Mouse (Mus musculus) forebrain, embryonic 14.5 days (tissue): ENCODE results near the gene Tex35. TPM values are rescaled to one million over a fixed set of nuclear protein-coding genes. Genes with fewer than 3 reads are reported as not detected.
A peak's percentile ranks its signal among the peaks of the same experiment; 100 is the strongest.

ENCODE experiments used
- ATAC-seq: fragments of 200-750 bp; cut with Nextera tagmentation; 2 replicates; pipeline ENCODE4 v1.8.0; 2017; ENCODE audit warnings: mild to moderate bottlenecking, moderate library complexity
- DNase-seq: peaks from one replicate; pipeline ENCODE4 v3.0.0-alpha.2; 2015; ENCODE audit warnings: low spot score
- H3K27ac ChIP-seq: fragments of 300-500 bp; sonication (generic); 2 replicates; pipeline ENCODE4 v1.5.1; 2014; ENCODE audit warnings: low read depth, mild to moderate bottlenecking, control low read depth, low read length, moderate library complexity
- H3K27me3 ChIP-seq: fragments of 300-500 bp; sonication (generic); replicated peaks from 2 replicates; pipeline ENCODE4 v1.6.1; 2014; ENCODE audit warnings: low read length, control low read depth, mixed read lengths; ENCODE audit not compliant: control insufficient read depth, insufficient read depth
- H3K36me3 ChIP-seq: fragments of 300-500 bp; sonication (generic); 2 replicates; pipeline ENCODE4 v1.6.1; 2014; ENCODE audit warnings: low read length, control low read depth; ENCODE audit not compliant: control insufficient read depth, insufficient read depth
- H3K4me1 ChIP-seq: fragments of 300-500 bp; sonication (generic); 2 replicates; pipeline ENCODE4 v1.6.1; 2014; ENCODE audit warnings: antibody characterized with exemption, low read length, control low read depth; ENCODE audit not compliant: control insufficient read depth, insufficient read depth
- H3K4me2 ChIP-seq: fragments of 300-500 bp; sonication (generic); 2 replicates; pipeline ENCODE4 v1.6.1; 2014; ENCODE audit warnings: mild to moderate bottlenecking, control low read depth, low read length
- H3K4me3 ChIP-seq: fragments of 300-500 bp; sonication (generic); 2 replicates; pipeline ENCODE4 v1.5.1; 2014; ENCODE audit warnings: low read depth, low read length, control low read depth
- H3K9ac ChIP-seq: fragments of 300-500 bp; sonication (generic); 2 replicates; pipeline ENCODE4 v1.6.1; 2014; ENCODE audit warnings: mild to moderate bottlenecking, low read length, control low read depth, moderate library complexity
- H3K9me3 ChIP-seq: fragments of 300-500 bp; sonication (generic); replicated peaks from 2 replicates; pipeline ENCODE4 v1.6.1; 2016; ENCODE audit warnings: low read length, control low read depth, mixed read lengths; ENCODE audit not compliant: control insufficient read depth
- WGBS: fragments of 180-500 bp; shearing (Covaris S2); extraction: QIAGEN DNeasy Blood & Tissue Kit; methylation state at CpG from one replicate; pipeline ENCODE4 v1.1.7; 2014; 5-methylcytosine and 5-hydroxymethylcytosine counted together
- polyA plus RNA-seq: library from polyadenylated mRNA; unstranded; fragments of >200 nt; fragmentation: Nextera tagmentation; extraction: Ambion mirVana; gene quantifications from 2 replicates; pipeline ENCODE4 v1.2.1, GENCODE M21; 2014

Tex35 gene
- not detected in 2 replicates for polyA plus RNA-seq

- Histone ChIP-seq H3K27me3 (no peaks in the 10 kb centered on the region), H3K36me3 (no peaks in the 10 kb centered on the region), H3K9ac (no peak within 1 kb of the TSS), H3K4me2 (no peak within 1 kb of the TSS), H3K9me3 (no peaks in the 10 kb centered on the region), H3K4me1 (no peaks in the 10 kb centered on the region), H3K4me3 (no peak within 1 kb of the TSS), H3K27ac (no peak within 1 kb of the TSS)
- ATAC-seq (no peak), DNase-seq (no peak)
- 97% methylated on average over 4 of the region's 4 CpGs for WGBS
Observed at GRCm38 (mm10) chr1:157108580-157108979, at the start of gene Tex35. Gene Tex35, minus strand, starts transcription at chr1:157108680.

GRCm38 (mm10) chr1:157153781-157154180 is 45.3 kb upstream of the Tex35 start:
- Histone ChIP-seq H3K4me1 (0 out of 2 replicates have a peak, but pooled peaks cover 6% of the 10 kb centered on the region), H3K4me2 (no peak overlapping the region), H3K27me3 (no peaks in the 10 kb centered on the region), H3K9ac (no peak overlapping the region), H3K36me3 (peaks cover 18% of the 10 kb centered on the region), H3K4me3 (no peak overlapping the region), H3K9me3 (no peaks in the 10 kb centered on the region), H3K27ac (no peak overlapping the region)
- ATAC-seq (0 out of 2 replicates have a peak, but pooled peaks have one; percentile 42), DNase-seq (peak; percentile 59)

GRCm38 (mm10) chr1:157150107-157150506 is 41.6 kb upstream of the Tex35 start:
- WGBS, result 88% methylated on average over 1 of the region's 1 CpGs
- DNase-seq, result no peak
- no peak overlapping the region for H3K4me3 ChIP-seq

GRCm38 (mm10) chr1:157144621-157145020 is 36.1 kb upstream of the Tex35 start:
- Histone ChIP-seq H3K36me3 (peaks cover 41% of the 10 kb centered on the region), H3K27ac (no peak overlapping the region), H3K4me3 (no peak overlapping the region), H3K27me3 (no peaks in the 10 kb centered on the region), H3K4me1 (no peaks in the 10 kb centered on the region), H3K4me2 (no peak overlapping the region), H3K9me3 (no peaks in the 10 kb centered on the region), H3K9ac (no peak overlapping the region)
- DNase-seq (no peak), ATAC-seq (no peak)
- WGBS, result 95% methylated on average over 3 of the region's 3 CpGs

More at GRCm38 (mm10) chr1:157150107-157150506, 41.6 kb upstream of the Tex35 start:
- peaks cover 23% of the 10 kb centered on the region for H3K36me3 ChIP-seq
- no peaks in the 10 kb centered on the region for H3K9me3 ChIP-seq
- no peak for ATAC-seq
- no peak overlapping the region for H3K27ac ChIP-seq
- no peak overlapping the region for H3K9ac ChIP-seq
- H3K4me1 ChIP-seq, result 0 out of 2 replicates have a peak, but pooled peaks cover 6% of the 10 kb centered on the region
- no peak overlapping the region for H3K4me2 ChIP-seq
- no peaks in the 10 kb centered on the region for H3K27me3 ChIP-seq

- DNase-seq (no peak), ATAC-seq (no peak)
- no peak overlapping the region for H3K4me2 ChIP-seq
- H3K36me3 ChIP-seq, result peaks cover 40% of the 10 kb centered on the region
- no peak overlapping the region for H3K27ac ChIP-seq
- H3K9me3 ChIP-seq, result no peaks in the 10 kb centered on the region
- no peaks in the 10 kb centered on the region for H3K4me1 ChIP-seq
- H3K27me3 ChIP-seq, result no peaks in the 10 kb centered on the region
- no peak overlapping the region for H3K9ac ChIP-seq
- 77% methylated on average over 7 of the region's 7 CpGs for WGBS
- no peak overlapping the region for H3K4me3 ChIP-seq
Observed at GRCm38 (mm10) chr1:157143326-157143932, 34.9 kb upstream of the Tex35 start.

GRCm38 (mm10) chr1:157141014-157141413 is 32.5 kb upstream of the Tex35 start:
- Histone ChIP-seq H3K9me3 (no peaks in the 10 kb centered on the region), H3K36me3 (peaks cover 32% of the 10 kb centered on the region), H3K4me2 (no peak overlapping the region), H3K4me3 (no peak overlapping the region), H3K9ac (no peak overlapping the region), H3K27me3 (no peaks in the 10 kb centered on the region), H3K27ac (no peak overlapping the region), H3K4me1 (no peaks in the 10 kb centered on the region)
- DNase-seq (no peak), ATAC-seq (no peak)
- 85% methylated on average over 3 of the region's 3 CpGs for WGBS

- WGBS, result 95% methylated on average over 1 of the region's 1 CpGs
- Histone ChIP-seq H3K4me2 (no peak overlapping the region), H3K9ac (no peak overlapping the region), H3K36me3 (peaks cover 28% of the 10 kb centered on the region), H3K27me3 (no peaks in the 10 kb centered on the region), H3K4me1 (no peaks in the 10 kb centered on the region), H3K4me3 (no peak overlapping the region), H3K9me3 (no peaks in the 10 kb centered on the region), H3K27ac (no peak overlapping the region)
- DNase-seq (no peak), ATAC-seq (no peak)
Observed at GRCm38 (mm10) chr1:157137854-157138241, 29.4 kb upstream of the Tex35 start.

- no peaks in the 10 kb centered on the region for H3K27me3 ChIP-seq
- H3K9ac ChIP-seq, result no peak overlapping the region
- no peaks in the 10 kb centered on the region for H3K4me1 ChIP-seq
- H3K4me3 ChIP-seq, result no peak overlapping the region
- no peaks in the 10 kb centered on the region for H3K9me3 ChIP-seq
- ATAC-seq (peak; percentile 80; the same call in 1 of the 2 replicates), DNase-seq (peak; percentile 68)
- H3K36me3 ChIP-seq, result peaks cover 28% of the 10 kb centered on the region
- no peak overlapping the region for H3K4me2 ChIP-seq
- 80% methylated on average over 9 of the region's 9 CpGs for WGBS
- no peak overlapping the region; the same call in 1 of the 2 replicates for H3K27ac ChIP-seq
Observed at GRCm38 (mm10) chr1:157137132-157137853, 28.8 kb upstream of the Tex35 start.

GRCm38 (mm10) chr1:157128219-157128618 is 19.7 kb upstream of the Tex35 start:
- DNase-seq (no peak), ATAC-seq (no peak)
- 100% methylated on average over 2 of the region's 2 CpGs for WGBS
- Histone ChIP-seq H3K9me3 (no peaks in the 10 kb centered on the region), H3K27ac (no peak overlapping the region), H3K9ac (no peak overlapping the region), H3K36me3 (no peaks in the 10 kb centered on the region), H3K4me1 (no peaks in the 10 kb centered on the region), H3K4me2 (no peak overlapping the region), H3K4me3 (no peak overlapping the region), H3K27me3 (no peaks in the 10 kb centered on the region)
